Mouse (Mus musculus): Measurements from ENCODE around the gene Trio. TPM values are rescaled to one million over a fixed set of nuclear protein-coding genes. Genes with fewer than 3 reads are reported as not detected.

Trio gene
- polyA plus RNA-seq, 1 experiment, result 0.03 TPM

DNA sequence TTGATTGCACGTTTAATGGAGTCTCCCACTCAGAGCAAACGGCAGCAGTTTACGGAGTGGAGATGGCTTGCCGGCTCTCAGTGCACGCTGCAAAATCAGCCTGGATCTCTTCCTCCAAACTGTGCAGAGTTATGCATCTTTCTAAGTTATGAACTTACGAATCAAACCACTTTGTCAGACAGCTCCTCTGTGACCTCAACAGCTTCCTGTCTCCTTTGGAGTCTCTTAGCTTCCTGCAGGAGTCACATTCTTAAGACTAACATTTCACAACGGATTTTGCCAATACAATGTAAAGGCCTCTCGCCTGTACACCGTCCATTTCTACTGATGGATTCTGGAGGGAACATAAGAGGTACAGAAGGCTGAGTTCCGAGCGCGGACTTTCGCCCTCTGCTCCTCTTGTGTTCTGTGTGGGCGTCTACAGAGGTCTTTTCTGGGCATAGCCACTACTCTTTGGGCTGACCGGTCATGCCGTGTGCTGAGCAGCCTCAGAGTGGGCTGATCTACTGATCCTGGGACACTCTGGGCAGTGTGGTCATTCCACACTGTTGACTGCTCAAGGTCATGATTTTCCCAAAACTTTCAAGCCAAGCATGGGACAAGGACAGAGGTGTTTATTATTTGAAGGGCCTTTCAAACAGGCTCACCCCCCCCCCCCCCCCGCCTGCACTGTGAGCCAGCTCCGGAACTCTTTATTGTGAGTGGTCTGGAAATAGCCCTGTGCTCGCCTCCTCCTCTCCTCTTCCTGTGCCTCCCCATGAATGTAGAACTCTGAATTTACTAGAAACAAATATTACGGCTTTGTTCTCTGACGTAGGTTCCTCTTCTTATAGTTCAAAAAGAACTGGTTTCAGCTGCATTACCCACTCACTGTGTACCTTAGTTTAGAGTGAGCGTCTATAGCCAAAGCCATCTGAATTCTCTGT lies 229.4 kb downstream of the Trio start:
- TF ChIP-seq GATA1 (IDR thresholded peaks at IDR 0.05; ENCODE audit: low read length) (no peak), TAL1 (IDR thresholded peaks at IDR 0.05; ENCODE audit: low read length) (no peak)
- H3K9me3 ChIP-seq (ENCODE audit: control insufficient read depth, low read length), result no peaks in the 10 kb centered on the region

DNA sequence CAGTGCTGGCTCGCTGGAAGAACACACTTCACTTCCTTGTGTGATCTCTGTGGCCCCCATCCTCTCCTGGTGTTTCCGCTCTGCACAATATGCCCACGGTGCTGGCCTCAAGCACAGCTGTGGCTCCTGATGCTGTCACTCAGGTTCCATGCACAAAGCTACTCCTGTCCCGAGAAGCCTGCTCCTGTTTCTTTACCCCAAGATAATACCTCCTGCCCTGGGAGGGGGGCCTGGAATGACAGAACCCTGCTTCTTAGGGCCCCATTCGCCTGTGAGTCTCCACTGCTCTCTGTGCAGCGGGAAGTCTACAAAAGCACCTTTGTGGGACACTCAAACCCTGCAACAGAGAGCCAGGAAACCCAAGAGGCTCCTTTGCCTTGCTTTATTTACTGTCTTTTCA lies 232.4 kb downstream of the Trio start:
- Histone ChIP-seq H3K4me3 (replicated peaks) (no peak overlapping the region), H3K27me3 (ENCODE audit: control insufficient read depth) (no peaks in the 10 kb centered on the region), H3K9me3 (ENCODE audit: control insufficient read depth, low read length) (no peaks in the 10 kb centered on the region), H3K36me3 (ENCODE audit: control insufficient read depth) (no peaks in the 10 kb centered on the region), H3K4me1 (ENCODE audit: control insufficient read depth) (no peaks in the 10 kb centered on the region)
- TF ChIP-seq GATA1 (IDR thresholded peaks at IDR 0.05; ENCODE audit: low read length), result no peak
- TF ChIP-seq TAL1 (IDR thresholded peaks at IDR 0.05; ENCODE audit: low read length), result no peak

More for the DNA sequence above, 229.4 kb downstream of the Trio start:
- Histone ChIP-seq H3K4me3 (replicated peaks) (no peak overlapping the region), H3K27me3 (ENCODE audit: control insufficient read depth) (no peaks in the 10 kb centered on the region), H3K4me1 (ENCODE audit: control insufficient read depth) (no peaks in the 10 kb centered on the region), H3K36me3 (ENCODE audit: control insufficient read depth) (peaks cover 3% of the 10 kb centered on the region; the same call in 1 of the 2 replicates)

DNA sequence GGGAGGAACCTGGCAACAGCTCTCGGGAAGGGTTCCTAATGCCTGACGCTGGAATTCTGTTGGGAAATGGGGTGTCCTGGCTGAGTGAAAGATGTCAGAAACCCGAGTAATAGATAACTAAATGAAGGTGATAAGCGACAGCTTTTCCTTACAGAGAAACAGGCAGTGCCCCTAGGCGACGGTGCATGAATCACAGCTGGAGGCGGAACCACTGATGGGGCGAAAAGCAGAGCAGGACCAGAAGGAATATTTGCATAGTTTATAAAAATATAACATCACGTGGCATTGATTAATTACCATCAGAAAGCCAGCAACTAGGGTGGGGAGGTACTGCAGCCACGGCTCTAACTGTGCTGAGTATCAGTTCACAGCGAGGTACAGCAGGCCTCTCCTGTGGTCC lies 233.2 kb downstream of the Trio start:
- no peak overlapping the region for H3K4me3 ChIP-seq (replicated peaks)
- H3K4me1 ChIP-seq (ENCODE audit: control insufficient read depth), result no peaks in the 10 kb centered on the region
- H3K27me3 ChIP-seq (ENCODE audit: control insufficient read depth), result no peaks in the 10 kb centered on the region
- H3K9me3 ChIP-seq (ENCODE audit: control insufficient read depth, low read length), result no peaks in the 10 kb centered on the region
- no peak for TF ChIP-seq TAL1 (IDR thresholded peaks at IDR 0.05; ENCODE audit: low read length)
- no peak for TF ChIP-seq GATA1 (IDR thresholded peaks at IDR 0.05; ENCODE audit: low read length)
- H3K36me3 ChIP-seq (ENCODE audit: control insufficient read depth), result no peaks in the 10 kb centered on the region

DNA sequence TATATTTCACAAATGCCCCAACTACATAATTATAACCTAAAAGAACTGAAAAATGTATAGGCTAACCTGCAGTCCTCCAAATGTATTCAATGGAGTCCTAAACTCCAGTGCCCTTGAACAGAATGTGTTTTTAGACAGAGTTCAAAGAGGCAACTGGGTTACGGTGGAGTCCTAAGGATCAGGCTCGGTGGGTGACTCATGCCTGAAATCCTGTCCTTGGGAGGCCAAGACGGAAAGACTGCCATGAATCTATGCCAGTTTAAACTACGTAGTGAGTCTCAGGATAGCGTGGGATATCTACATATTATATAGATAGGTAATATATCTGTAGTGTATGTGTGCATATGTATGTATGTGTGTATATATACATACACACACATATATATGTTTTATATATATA lies 234.5 kb downstream of the Trio start:
- TF ChIP-seq GATA1 (IDR thresholded peaks at IDR 0.05; ENCODE audit: low read length) (no peak), TAL1 (IDR thresholded peaks at IDR 0.05; ENCODE audit: low read length) (no peak)
- no peaks in the 10 kb centered on the region for H3K27me3 ChIP-seq (ENCODE audit: control insufficient read depth)
- no peaks in the 10 kb centered on the region for H3K9me3 ChIP-seq (ENCODE audit: control insufficient read depth, low read length)
- no peaks in the 10 kb centered on the region for H3K4me1 ChIP-seq (ENCODE audit: control insufficient read depth)
- no peaks in the 10 kb centered on the region for H3K36me3 ChIP-seq (ENCODE audit: control insufficient read depth)
- H3K4me3 ChIP-seq (replicated peaks), result no peak overlapping the region

DNA sequence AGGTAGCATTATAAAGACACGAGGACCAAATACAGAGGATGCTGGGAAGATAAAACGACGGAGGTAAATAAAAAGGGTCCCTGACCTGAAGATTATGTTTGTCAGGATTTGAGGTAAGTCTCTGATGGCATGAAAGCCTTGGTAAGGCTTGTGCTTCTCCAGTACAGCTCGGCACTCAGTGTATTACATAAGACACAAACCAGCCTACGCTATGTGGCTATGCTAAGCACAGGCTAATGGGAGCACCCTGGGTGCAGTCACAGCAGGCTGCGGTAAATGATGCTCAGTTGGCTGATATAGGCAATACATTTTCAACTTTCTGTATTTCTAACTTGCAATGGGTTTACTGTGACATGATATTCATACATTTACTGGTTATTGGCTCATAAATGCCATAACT lies 234.9 kb downstream of the Trio start:
- H3K4me3 ChIP-seq (replicated peaks), result no peak overlapping the region
- TF ChIP-seq TAL1 (IDR thresholded peaks at IDR 0.05; ENCODE audit: low read length) (no peak), GATA1 (IDR thresholded peaks at IDR 0.05; ENCODE audit: low read length) (no peak)
- no peaks in the 10 kb centered on the region for H3K9me3 ChIP-seq (ENCODE audit: control insufficient read depth, low read length)
- H3K27me3 ChIP-seq (ENCODE audit: control insufficient read depth), result no peaks in the 10 kb centered on the region
- no peaks in the 10 kb centered on the region for H3K36me3 ChIP-seq (ENCODE audit: control insufficient read depth)
- H3K4me1 ChIP-seq (ENCODE audit: control insufficient read depth), result no peaks in the 10 kb centered on the region

DNA sequence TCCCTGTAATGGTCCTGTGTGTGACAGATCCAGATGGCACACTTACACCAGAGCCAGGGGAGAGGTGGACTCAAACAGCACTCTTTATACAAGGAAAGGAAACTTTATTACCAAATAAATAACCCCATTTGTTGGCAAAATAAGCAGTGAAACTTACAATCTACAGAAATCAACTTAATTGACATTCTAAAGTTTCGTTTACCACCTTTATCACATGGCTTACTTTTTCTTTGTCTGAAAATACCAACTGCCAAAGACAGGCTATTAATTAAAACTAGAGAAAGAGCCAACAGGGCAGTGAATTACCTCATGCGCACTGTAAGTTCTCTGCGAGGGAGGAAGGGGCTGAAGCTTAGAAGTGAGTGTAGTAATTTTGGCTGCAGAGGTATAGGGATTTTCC lies 236.3 kb downstream of the Trio start:
- Histone ChIP-seq H3K4me3 (replicated peaks) (no peak overlapping the region), H3K4me1 (ENCODE audit: control insufficient read depth) (no peaks in the 10 kb centered on the region), H3K27me3 (ENCODE audit: control insufficient read depth) (peaks cover under 1% of the 10 kb centered on the region; the same call in 1 of the 2 replicates), H3K36me3 (ENCODE audit: control insufficient read depth) (no peaks in the 10 kb centered on the region), H3K9me3 (ENCODE audit: control insufficient read depth, low read length) (no peaks in the 10 kb centered on the region)
- TF ChIP-seq GATA1 (IDR thresholded peaks at IDR 0.05; ENCODE audit: low read length) (no peak), TAL1 (IDR thresholded peaks at IDR 0.05; ENCODE audit: low read length) (no peak)

DNA sequence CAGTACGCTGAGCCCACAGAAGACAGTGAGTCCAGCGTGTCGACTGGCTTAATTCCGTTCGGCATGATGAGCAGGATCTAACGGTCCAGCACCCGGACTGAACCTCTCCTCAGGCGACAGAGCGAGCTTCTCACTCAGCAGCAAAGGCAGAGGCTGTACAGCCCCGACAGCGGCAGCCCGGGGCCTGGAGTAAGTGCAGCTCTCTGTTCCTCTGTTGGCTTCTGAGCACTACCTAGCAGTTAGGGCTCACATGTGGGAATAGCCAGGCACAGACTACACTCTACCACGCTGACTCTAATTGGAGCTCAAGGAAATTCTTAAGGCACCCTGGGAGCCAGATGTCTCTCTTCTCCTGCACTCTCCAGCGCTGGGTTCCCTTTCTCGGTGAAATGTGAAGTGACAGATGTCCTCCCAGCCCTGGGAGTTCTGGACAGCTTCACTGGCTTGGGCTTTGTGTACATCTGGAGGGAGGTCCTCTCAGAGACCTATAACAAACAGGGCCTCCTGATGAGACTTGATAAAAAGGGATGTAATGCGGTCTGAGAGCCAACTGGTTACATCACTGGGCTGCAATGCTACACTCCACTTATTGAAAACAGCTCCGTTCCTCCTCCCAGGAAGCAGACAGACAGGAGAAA lies 237.4 kb downstream of the Trio start:
- peaks cover 9% of the 10 kb centered on the region for H3K27me3 ChIP-seq (ENCODE audit: control insufficient read depth)
- H3K9me3 ChIP-seq (ENCODE audit: control insufficient read depth, low read length), result no peaks in the 10 kb centered on the region
- TF ChIP-seq GATA1 (IDR thresholded peaks at IDR 0.05; ENCODE audit: low read length), result no peak
- TF ChIP-seq TAL1 (IDR thresholded peaks at IDR 0.05; ENCODE audit: low read length), result no peak
- H3K4me3 ChIP-seq (replicated peaks), result no peak overlapping the region
- H3K36me3 ChIP-seq (ENCODE audit: control insufficient read depth), result no peaks in the 10 kb centered on the region
- no peaks in the 10 kb centered on the region for H3K4me1 ChIP-seq (ENCODE audit: control insufficient read depth)

DNA sequence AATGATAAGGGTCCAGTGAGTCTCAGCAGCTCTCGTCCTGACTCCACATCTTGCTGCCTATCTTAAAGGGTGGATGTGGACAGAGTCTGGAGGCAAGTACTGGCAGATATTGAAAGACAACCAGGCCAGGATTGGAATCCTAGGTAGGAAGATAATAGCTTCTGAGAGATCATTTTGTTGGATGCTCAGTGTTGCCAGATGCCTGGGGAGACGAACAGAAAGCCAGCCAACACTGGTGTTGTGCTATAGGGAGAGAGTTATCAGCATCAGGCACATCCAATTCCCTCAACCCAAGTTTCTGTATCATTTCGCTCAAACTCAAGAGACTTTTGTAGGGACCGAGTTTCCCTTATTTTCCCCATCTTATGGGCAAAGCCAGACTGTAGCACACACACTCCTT lies 238.5 kb downstream of the Trio start:
- Histone ChIP-seq H3K36me3 (ENCODE audit: control insufficient read depth) (no peaks in the 10 kb centered on the region), H3K27me3 (ENCODE audit: control insufficient read depth) (peaks cover 9% of the 10 kb centered on the region), H3K4me1 (ENCODE audit: control insufficient read depth) (no peaks in the 10 kb centered on the region), H3K9me3 (ENCODE audit: control insufficient read depth, low read length) (no peaks in the 10 kb centered on the region), H3K4me3 (replicated peaks) (no peak overlapping the region)
- TF ChIP-seq GATA1 (IDR thresholded peaks at IDR 0.05; ENCODE audit: low read length) (no peak), TAL1 (IDR thresholded peaks at IDR 0.05; ENCODE audit: low read length) (no peak)

- Histone ChIP-seq H3K4me3 (replicated peaks) (no peak overlapping the region), H3K4me1 (ENCODE audit: control insufficient read depth) (no peaks in the 10 kb centered on the region), H3K36me3 (ENCODE audit: control insufficient read depth) (no peaks in the 10 kb centered on the region), H3K27me3 (ENCODE audit: control insufficient read depth) (peaks cover 9% of the 10 kb centered on the region), H3K9me3 (ENCODE audit: control insufficient read depth, low read length) (no peaks in the 10 kb centered on the region)
- no peak for TF ChIP-seq TAL1 (IDR thresholded peaks at IDR 0.05; ENCODE audit: low read length)
- TF ChIP-seq GATA1 (IDR thresholded peaks at IDR 0.05; ENCODE audit: low read length), result no peak
These were observed 239.2 kb downstream of the Trio start for GRCm38 (mm10) chr15:27786418-27786817.
